Mouse (Mus musculus) cerebellum, adult 11 months (tissue): ENCODE results near the gene Lmbr1l.
A peak's percentile ranks its signal among the peaks of the same experiment; 100 is the strongest.
"Not testable (repeated sequence)": the region's sequence is repeated elsewhere in the genome, so short reads cannot be mapped to it uniquely, and the experiment has no call there.

Experiments used
- DNase-seq: peaks from one replicate; pipeline ENCODE4 v3.0.0; 2022

Lmbr1l gene

DNA sequence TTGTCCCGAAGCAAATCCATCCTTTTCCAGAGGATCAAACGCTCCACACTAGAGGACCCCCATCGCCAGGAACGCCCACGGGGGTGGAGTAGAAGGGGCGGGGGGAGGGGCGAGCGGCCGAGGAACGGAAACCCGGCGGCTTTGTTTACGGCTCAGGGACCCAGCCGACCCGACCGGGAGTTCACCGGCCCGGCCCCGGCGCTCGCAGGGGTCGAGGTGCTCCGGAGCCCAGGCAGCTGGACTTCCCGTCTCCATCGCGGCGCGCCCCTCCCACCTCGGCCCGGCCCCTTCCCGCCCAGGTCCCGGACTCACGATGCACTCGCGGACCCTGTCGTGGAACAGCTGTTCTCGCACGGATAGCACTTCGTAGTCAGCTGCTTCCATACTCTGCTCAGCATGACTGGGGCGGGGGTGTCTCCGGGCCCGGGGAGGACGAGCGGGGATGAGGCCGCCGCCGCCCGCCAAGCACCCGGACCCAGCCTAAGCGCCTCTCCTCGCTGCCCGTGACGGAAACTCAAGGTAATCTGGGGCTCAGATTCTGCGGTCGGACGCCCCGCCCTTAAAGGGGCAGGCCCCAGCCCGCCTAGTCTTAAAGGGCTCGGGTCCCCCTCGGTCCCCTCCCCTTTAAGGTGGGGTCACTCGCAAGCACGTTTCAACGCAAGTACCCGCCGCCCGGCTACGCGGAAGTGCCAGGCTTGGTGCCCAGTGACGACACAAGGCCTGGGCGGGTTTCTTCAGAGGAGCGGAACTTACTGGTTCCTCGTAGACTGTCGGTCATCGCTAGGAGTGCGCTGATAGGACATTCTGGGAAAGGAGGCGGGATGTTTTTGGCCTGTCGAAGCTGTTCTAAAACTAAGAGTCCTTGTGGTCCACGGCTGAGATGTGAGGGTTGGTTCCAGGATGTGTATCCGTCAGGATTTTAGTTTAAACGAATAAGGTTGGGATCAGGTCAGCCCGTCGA, at the start of gene Lmbr1l:
TSS of gene Lmbr1l (minus strand) at position 694 of the 961 bp plus-strand sequence.
- DNase-seq, result peak; percentile 98

DNA sequence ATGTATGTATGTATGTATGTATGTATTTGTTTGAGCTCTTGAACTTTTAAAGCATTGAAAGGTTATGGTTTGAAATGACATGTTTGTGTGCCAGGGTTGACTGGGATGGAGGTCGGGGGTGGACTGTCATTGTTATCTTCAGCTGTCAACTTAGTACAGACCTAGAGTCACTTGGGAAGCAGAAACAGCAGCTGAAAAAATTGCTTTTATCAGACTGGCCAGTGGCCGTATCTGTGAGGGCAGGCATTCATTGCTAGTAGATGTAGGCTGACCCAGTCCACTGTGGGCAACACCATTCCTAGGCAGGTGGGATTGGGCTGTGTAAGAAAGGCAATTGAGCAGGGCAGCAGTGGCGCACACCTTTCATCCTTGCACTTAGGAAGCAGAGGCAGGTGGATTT, 41.5 kb upstream of the Lmbr1l start:
- no peak for DNase-seq

GRCm38 (mm10) chr15:98958901-98959420, 40.9 kb upstream of the Lmbr1l start:
- DNase-seq, result no peak

DNA sequence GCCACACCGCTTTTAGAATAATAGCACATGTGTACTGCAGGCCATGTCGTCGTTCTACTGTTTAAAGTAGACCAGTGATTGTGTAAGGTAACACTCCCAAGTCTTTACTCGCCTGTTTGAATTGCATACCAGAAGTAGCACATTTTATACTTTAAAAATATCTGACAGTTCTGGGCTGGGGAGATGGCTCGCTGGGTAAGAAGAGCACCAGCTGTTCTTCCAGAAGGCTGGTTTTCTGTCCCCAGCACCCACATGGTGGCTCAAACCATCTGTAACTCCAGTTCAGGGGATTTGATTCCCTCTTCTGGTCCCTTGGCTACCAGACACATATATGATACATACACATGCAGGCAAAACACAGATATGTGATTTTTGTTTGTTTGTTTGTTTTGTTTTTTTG, 39.4 kb upstream of the Lmbr1l start:
- no peak for DNase-seq

- no peak for DNase-seq
Observed at GRCm38 (mm10) chr15:98956000-98956399, 38.0 kb upstream of the Lmbr1l start.

- DNase-seq, result no peak
Observed at GRCm38 (mm10) chr15:98955324-98955723, 37.3 kb upstream of the Lmbr1l start.

DNA sequence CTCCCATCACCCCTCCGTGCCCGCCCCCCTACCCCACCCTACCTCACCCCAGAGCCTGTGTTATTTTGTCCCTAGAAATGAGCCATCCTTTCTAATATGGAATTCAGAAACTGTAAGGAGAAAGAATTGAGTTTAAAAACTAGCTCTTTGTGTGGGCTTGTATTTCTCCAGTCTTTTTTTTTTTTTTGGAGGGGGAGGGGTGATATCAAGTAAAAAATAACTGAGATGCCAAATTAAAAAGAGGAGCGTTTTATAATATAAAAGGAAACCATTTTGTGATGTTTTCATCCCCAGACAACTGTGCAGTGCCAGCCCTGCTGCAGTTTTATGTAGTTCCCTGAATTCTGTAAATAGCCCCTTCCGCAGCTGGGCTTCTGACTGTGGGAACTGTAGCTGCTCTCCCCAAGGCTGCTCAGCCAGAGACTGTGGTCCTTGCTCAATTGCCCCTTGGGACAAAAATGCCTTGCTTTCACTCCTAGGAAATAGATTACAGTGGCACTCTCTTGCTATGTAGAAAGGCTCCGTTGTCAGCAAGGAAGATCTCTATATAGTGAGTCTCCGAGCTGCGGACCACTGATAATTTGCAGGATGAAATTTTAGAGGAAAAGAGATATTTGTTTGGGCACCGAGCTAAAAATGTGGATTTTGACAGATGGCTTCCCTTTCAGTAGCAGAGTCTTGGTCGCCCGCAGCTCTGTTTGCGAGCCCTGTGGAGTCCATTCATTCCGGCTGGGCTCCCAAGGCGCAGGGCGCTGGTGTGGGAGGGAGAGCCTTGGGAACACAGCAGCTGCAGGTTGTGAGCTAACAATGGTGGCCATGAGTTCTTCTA, 36.6 kb upstream of the Lmbr1l start:
- DNase-seq, result no peak

- peak; percentile 97 for DNase-seq
Observed at GRCm38 (mm10) chr15:98953401-98954356, 35.6 kb upstream of the Lmbr1l start, which contains the start of the genes Gm49450 and Tuba1a. TSS of gene Gm49450 (minus strand) at chr15:98953551. TSS of gene Tuba1a (minus strand) at chr15:98953703.

DNA sequence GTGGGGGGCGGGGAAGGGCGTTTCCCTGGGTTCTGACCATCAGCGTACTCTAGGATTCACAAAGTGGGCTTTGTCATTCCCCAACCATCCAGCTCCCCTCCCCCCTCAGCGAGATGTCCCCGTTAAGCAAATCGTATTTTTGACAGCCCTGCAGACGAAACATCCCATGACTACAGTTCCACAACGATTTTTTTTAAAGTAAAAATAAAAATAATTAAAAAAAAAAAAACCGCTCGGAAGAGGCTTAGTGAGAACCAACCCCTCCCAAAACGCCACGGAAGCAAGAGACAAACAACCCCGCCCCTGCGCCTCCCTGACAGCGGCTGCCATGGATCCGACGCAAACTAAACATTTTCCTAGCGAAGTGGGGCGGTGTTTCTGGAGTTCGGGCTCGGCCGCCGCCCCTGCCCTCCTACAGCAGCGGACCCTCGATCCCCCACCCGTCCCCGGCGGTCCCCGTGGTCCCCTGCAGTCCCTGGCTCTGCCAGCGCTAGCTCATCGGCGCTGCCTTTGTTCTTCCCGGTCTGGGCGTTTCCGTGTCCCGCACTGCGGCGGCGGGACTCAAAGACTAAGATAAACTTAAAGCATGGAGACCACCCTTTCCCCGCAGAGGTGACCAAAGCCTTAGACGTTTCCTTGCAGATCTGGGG, 34.8 kb upstream of the Lmbr1l start:
- DNase-seq, result no peak

GRCm38 (mm10) chr15:98952063-98952455, 34.0 kb upstream of the Lmbr1l start:
- DNase-seq, result no peak

DNA sequence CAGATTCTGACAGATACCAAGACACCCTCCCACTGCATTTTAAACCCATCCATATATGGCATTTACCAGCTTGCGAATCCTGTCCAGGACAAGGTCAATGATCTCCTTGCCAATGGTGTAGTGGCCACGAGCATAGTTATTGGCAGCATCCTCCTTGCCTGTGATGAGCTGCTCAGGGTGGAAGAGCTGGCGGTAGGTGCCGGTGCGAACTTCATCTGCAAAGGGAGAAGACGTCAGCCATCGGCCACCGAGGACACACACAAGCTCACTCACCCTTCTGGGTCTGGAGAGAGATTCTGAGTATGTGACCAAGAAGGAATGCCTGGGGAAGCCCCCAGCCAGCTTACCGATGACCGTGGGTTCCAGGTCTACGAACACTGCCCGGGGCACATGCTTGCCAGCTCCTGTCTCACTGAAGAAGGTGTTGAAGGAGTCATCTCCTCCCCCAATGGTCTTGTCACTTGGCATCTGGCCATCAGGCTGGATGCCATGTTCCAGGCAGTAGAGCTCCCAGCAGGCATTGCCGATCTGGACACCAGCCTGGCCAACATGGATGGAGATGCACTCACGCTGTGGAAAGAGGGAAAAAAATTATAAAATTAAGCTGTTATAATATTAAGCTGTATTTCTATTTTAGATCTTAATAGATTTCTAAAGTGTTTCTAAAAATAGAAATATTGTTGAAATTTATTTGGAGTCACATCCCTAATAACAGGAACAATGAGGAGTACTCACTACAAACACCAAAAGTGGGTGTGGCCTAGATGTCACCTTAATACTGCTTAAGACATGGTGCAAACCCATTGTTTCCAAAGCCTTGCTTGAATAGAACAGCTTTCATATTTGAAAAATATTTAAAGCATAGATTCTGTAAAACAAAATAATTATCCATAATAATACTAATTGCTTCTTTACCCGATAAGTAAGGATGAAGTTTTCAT, 33.4 kb upstream of the Lmbr1l start:
- DNase-seq, result not testable (repeated sequence)

DNA sequence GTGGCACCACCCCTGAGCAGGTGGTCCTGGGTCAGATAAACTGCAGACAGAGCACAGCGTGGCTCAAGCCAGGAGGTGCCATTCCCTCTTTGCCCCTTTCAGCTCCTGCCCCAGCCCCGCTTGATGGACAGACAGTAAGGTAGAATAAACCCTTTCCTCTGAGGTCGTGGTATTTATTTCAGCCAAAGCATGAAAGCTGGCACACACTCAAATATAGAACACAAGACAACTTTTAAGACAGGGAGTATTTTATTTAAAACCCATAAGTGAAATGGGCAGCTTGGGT, 31.5 kb upstream of the Lmbr1l start:
- DNase-seq, result no peak

DNA sequence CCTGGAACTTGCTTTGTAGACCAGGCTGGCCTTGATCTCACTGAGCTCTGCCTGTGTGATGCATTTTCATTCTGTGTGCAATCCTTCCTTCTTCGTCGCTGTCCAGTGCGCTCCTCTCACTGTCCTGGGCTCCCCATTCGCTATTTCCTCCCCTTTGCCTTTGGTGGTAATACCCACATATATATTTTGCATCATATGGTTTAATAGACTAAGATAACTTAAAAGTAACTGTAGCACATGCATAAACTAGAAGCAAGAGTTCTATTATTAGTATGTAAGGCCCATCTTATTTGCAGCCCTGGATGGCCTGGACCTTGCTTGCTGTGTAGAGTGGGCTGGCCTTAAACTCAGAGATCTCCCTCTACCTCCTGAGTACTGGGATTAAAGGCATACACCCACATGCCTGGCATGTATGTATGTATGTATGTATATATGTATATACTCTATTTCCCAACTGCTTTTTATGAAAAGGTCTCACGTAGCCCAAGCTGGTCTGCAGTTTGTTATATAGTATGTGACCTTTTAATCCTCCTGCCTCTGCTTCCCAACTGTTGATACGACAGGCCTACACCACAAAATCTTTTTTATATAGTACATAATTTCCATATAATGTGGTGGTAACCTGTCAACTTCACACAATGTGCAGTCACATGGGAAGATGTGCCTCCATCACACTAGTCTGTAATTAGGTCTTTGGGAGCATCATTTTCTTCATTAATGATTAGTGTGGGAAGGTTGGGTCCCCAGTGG, 31.0 kb upstream of the Lmbr1l start:
- no peak for DNase-seq

DNA sequence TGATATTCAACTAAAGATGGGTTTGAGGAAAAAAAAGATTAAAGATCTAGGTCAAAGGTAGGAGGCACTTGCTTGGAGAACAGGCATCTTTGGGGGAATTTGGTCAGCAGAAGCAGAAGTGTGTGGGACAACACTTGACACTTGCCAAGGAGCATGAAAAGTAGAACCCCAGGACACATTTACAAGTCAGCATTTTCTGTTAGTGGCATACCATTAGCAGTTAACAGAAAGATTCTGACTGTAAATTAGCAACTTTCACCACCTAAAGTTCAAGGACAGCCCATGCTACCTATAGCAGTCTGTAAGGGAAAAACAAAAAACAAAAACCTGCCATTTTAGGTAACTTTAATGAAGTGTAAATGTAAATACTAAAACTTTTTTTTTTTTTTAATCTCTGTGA, 30.4 kb upstream of the Lmbr1l start:
- no peak for DNase-seq

GRCm38 (mm10) chr15:98947884-98948283, 29.9 kb upstream of the Lmbr1l start:
- DNase-seq, result no peak

- DNase-seq, result no peak
Observed at GRCm38 (mm10) chr15:98943133-98943532, 25.1 kb upstream of the Lmbr1l start.

- no peak for DNase-seq
Observed at GRCm38 (mm10) chr15:98942081-98942480, 24.1 kb upstream of the Lmbr1l start.

DNA sequence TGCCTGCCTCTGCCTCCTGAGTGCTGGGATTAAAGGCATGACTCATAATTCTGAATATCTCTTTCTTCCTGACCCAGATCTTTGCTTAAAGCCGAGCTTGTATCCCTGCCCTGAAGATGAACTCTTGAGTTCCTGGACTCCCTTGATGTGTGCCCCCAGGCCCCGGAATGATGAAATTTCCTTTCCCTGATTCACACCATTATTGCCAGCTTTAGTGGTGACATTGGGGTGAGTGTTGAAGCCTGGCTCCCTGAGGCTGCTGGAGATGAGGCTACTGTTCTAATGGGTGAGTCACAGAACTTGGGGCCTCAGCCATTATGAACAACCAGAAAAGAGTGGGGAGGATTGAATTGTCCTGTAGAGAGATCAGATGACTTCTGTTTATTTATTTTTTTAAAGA, 23.5 kb upstream of the Lmbr1l start:
- no peak for DNase-seq

GRCm38 (mm10) chr15:98940816-98941215, 22.8 kb upstream of the Lmbr1l start:
- peak; percentile 39 for DNase-seq
